Mouse (Mus musculus): ENCODE results near the gene Fabp6. TPM values are rescaled to one million over a fixed set of nuclear protein-coding genes. Genes with fewer than 3 reads are reported as not detected.

Fabp6 gene
- polyA plus RNA-seq, 1 experiment from 2014 or later: 0.27 TPM

DNA sequence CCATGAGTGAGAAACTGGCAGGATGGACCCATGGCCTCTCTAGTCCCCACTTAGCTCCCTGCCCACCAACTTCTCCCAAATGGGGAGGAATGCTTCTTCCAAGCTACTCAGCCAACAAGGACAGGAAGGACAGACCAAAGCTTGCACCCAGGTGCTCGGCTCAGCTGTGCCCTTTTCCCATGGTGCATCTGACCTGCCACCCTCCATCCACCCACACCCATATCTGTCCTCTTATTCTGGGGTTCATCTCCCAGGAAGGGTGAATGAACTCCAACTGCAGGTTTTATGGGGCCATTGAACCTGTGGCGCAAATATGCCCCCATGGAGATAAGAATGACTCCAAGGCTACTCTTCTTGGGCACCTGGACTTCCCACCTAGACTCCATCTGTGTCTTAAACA lies 2.9 kb upstream of the Fabp6 start:
- ChIA-PET POLR2A (interaction anchor here (0.6 kb wide), 1 partner anchor 90 kb away, joined by 4 read pairs; no protein-coding TSS in a partner anchor), CTCF (interaction anchor here (1.1 to 1.3 kb wide), 2 partner anchors 18 to 111 kb away, joined by 3 read pairs; no protein-coding TSS in a partner anchor)
- DNase-seq (ENCODE audit: low read depth, low spot score): no peak
- TF ChIP-seq CTCF (IDR thresholded peaks at IDR 0.05): no peak
- in situ Hi-C loops (cut with MboI; ENCODE audit: low pct_unique_long_range_greater_than_20kb): no loop called here
- no peaks in the 10 kb centered on the region for H3K27me3 ChIP-seq
- ATAC-seq: no peak

DNA sequence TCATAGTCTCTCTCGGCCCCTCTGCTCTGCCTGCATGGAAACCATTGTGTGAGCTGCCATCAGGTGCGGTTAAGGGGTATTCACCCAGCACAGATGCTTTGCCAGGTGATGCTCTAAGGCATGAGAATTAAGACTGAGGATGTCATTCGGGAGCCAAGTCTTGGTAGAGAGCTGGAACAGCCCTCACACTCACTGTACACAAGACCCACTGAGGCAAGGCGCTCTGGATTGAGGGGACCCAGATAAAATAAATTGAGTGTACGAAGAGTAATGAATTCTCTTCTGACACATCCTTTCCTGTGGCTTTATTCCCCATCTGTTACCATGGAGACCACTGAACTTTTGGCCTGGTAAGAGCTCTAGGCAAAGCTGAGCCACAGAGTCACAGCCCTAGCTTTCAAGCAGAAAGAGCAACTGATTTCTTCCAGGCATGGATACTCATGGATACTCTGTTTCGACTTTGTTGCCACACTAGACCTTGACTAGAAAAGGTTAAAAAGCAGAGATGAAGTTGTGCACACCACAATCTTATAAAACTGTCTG lies 11.7 kb downstream of the Fabp6 start:
- DNase-seq (ENCODE audit: low read depth, low spot score) (no peak), ATAC-seq (no peak)
- ChIA-PET CTCF (interaction anchor here (0.7 kb wide), 1 partner anchor 19 kb away, joined by 3 read pairs; no protein-coding TSS in a partner anchor), POLR2A (interaction anchor here (0.7 kb wide), 1 partner anchor 98 kb away, joined by 3 read pairs; no protein-coding TSS in a partner anchor)
- H3K27me3 ChIP-seq: no peaks in the 10 kb centered on the region
- in situ Hi-C loops (cut with MboI; ENCODE audit: low pct_unique_long_range_greater_than_20kb): loop anchor here (10.0 kb wide), 1 partner anchor 95 kb away; no protein-coding TSS in a partner anchor
- TF ChIP-seq CTCF (IDR thresholded peaks at IDR 0.05): no peak

DNA sequence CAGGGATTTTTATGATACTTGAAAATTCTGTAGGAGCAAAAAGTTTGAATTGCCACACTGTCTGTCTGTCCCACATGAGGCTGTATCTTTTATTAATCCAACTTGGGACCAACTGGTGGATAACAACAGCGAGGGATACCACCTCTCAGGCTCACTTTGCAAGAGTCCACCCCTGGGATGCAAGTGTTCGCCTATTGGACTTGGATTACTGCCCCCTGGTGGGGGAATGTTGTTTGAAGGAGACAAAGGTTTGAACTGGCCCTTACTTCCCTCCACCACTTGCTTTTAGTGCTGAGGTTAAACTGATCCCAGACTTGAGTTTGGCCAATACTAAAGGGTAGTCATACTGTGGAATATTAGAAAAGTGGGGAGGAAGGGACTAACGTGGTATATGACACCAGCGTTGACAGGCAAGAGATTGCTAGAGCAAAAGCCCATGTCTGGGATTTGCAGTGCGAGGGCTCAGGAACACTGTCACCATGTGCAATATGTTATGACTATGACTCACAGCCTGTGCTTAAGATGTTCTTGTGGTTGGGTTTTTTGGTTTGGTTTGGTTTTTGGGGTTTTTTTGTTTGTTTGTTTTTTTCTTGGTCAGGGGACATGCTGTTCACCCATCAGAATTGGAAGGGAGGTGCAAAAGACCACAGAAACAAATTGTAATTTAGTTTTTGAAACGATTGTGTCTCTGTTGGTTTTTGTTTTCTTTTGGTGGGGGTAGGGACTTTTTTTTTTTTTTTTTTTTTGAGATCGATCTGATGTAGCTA lies 14.8 kb downstream of the Fabp6 start, which contains the start of gene 4933415A04Rik:
Gene 4933415A04Rik (plus strand): TSS at position 717 of the 767 bp plus-strand sequence.
- H3K27me3 ChIP-seq: no peaks in the 10 kb centered on the region
- TF ChIP-seq CTCF (IDR thresholded peaks at IDR 0.05): peak; percentile 57
- DNase-seq (ENCODE audit: low read depth, low spot score): no peak
- no peak for ATAC-seq
- ChIA-PET POLR2A (interaction anchor here (0.6 kb wide), 1 partner anchor 47 kb away, joined by 3 read pairs; no protein-coding TSS in a partner anchor), CTCF (interaction anchor here (0.9 to 1.2 kb wide), 4 partner anchors 15 to 23 kb away, joined by 3 to 4 read pairs (median 3); no protein-coding TSS in a partner anchor)
- in situ Hi-C loops (cut with MboI; ENCODE audit: low pct_unique_long_range_greater_than_20kb): loop anchor here (10.0 kb wide), 1 partner anchor 92 kb away; no protein-coding TSS in a partner anchor

DNA sequence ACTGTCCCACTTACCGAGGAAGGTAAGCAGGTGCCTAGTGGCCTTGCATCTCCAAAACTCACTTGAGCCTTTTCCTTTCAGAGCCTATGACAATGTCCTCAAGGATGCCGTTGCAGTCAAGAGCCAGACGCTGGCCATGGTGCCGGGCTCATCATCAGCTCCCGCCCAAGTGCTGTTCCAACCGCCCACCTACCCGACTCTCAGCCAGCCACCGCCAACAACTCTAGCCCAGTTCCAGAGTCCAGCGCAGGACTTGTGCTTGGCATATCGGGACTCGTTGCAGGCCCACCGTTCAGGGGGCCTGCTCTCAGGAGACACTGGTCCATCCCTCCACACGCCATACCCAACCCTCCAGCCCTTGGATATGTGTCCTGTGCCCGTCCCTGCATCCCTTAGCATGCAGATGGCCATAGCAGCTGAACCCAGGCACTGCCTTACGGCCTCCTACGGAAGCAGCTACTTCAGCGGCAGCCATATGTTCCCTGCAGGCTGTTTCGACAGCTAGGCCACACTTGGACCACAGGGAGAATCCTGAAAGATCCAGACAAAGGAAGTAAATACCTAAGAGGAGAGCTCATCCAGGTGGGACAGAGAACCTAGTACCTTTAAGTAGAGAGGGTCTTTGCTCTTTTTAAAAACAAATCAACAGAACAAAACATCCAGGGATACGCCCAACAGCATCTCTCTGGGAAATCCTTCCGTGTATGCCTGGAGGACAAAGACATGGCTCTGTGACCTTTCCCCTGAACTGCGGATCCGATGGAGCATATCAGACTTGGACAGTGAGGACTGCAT lies 15.9 kb downstream of the Fabp6 start:
- ChIA-PET POLR2A (interaction anchor here (0.6 to 0.7 kb wide), 2 partner anchors 46 to 58 kb away, joined by 3 read pairs; no protein-coding TSS in a partner anchor), CTCF (interaction anchor here (1.1 to 1.7 kb wide), 3 partner anchors 14 to 19 kb away, joined by 3 to 5 read pairs (median 4); no protein-coding TSS in a partner anchor)
- in situ Hi-C loops (cut with MboI; ENCODE audit: low pct_unique_long_range_greater_than_20kb): loop anchor here (10.0 kb wide), 1 partner anchor 91 kb away; no protein-coding TSS in a partner anchor
- no peak for TF ChIP-seq CTCF (IDR thresholded peaks at IDR 0.05)
- no peaks in the 10 kb centered on the region for H3K27me3 ChIP-seq
- ATAC-seq: no peak
- no peak for DNase-seq (ENCODE audit: low read depth, low spot score)

DNA sequence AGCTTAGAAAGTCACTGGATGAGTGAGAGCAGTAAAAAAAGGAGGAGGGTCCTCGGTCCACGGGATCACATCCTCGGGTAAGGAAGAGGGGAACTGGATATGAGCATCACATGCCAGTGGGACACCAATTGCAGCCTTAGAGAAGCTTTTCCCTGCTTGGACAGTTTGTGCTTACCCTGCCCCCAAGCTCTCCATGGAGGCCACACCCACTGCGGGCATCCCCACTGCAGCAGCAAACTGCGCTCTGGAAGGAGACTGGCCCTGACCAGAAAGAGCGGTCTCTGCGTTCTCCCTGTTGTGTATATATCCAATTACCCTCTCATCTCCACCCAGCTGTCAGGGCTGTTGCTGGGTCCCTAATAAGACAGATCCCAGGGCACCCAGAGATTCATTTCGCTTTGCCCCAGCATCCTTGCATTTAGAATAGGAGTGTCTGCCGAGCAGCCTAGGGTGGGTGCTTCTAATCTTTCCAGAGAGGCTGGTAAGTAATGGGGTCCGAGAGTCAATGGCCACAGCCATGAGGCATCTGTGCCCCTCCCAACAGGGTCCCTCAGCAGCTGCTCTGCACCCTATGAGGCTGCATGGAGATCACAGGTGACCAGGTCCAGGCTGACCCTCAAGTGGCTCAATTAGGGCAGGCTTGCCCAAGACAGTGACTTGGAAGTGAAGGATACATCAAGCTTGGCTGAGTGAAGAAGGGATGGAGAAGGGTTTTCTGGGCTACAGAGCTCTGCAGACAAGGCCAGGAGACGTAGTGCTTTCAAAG lies 23.4 kb downstream of the Fabp6 start:
- TF ChIP-seq CTCF (IDR thresholded peaks at IDR 0.05): no peak
- no peak for ATAC-seq
- no peak for DNase-seq (ENCODE audit: low read depth, low spot score)
- POLR2A ChIA-PET: no interaction called here
- in situ Hi-C loops (cut with MboI; ENCODE audit: low pct_unique_long_range_greater_than_20kb): no loop called here
- no peaks in the 10 kb centered on the region for H3K27me3 ChIP-seq
- CTCF ChIA-PET: no interaction called here

DNA sequence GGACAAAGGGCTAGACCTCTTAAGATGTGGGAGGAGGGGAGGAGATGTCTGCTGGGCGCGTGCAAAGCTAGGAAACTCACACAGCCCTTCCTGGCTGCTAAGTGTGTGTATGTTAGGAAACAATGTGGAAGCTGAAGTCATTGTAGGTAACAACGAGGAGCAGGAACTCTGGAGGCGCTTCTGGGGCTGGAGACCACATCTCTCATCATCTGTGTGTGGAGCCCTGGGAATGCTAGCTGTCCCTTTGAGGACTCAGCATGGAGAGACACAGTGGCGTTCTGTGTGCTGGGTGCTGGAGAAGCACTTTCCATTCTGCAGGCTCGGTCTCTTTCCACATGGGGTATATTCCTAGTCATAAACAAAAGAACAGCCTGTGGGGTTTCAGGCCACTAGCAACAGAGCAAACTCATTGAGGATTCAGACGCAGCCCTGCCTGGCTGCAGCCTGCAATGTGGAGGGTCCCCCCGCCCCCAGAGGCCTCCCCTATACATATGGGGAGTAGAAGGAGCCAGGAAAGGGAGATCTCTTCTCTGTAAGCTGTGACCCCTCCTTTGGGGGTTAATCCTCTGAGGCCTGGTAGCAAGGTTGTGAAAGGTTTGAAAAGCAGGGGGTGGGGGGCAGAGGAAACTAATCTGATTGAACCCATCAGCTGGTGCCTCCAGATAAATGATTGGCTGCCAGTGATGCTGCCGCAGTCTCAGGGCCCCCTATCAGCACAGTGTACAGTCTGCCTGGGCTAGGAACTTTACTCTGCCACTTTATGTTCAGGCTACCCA lies 25.8 kb downstream of the Fabp6 start:
- TF ChIP-seq CTCF (IDR thresholded peaks at IDR 0.05): no peak
- CTCF ChIA-PET: no interaction called here
- no peaks in the 10 kb centered on the region for H3K27me3 ChIP-seq
- ATAC-seq (no peak), DNase-seq (ENCODE audit: low read depth, low spot score) (no peak)
- POLR2A ChIA-PET: no interaction called here
- in situ Hi-C loops (cut with MboI; ENCODE audit: low pct_unique_long_range_greater_than_20kb): no loop called here

DNA sequence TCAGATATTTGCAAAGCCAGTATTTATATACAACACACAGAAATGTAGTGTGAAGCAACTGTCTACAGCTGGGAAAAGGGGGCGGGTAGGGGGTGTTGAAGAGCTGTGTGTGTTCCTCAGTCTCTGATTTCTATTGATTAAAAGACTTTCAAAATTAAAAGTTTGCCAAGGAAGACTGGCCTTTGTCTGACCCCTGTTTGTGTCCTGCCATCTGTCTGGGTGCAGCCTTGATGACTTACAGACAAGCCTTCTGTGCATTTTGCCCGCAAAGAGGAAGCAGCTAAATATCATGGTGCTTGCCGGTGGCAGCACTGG lies 26.3 kb downstream of the Fabp6 start:
- in situ Hi-C loops (cut with MboI; ENCODE audit: low pct_unique_long_range_greater_than_20kb): no loop called here
- CTCF ChIA-PET: no interaction called here
- POLR2A ChIA-PET: no interaction called here
- ATAC-seq (no peak), DNase-seq (ENCODE audit: low read depth, low spot score) (no peak)
- TF ChIP-seq CTCF (IDR thresholded peaks at IDR 0.05): no peak
- no peaks in the 10 kb centered on the region for H3K27me3 ChIP-seq

DNA sequence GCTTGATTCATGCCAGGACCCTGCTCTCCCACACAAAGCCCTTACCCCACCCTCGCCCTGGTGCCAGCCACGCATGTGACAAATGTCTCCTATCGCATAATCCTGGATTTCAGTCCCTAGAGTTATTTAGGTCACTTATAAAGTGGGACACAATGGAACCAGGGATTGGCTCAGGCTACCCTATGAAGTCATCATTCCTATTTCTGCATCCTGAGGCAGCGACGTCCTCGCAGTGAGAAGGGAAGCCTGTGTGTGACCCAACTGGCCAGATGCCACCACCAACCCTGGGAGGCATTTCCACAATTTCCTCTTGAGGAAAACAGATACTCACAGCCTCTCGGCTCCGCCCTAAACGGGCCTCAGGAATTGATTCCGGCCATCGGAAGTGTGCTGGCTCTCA lies 31.7 kb downstream of the Fabp6 start:
- CTCF ChIA-PET: interaction anchor here (2.1 kb wide), 1 partner anchor 15 kb away, joined by 5 read pairs; no protein-coding TSS in a partner anchor
- in situ Hi-C loops (cut with MboI; ENCODE audit: low pct_unique_long_range_greater_than_20kb): no loop called here
- ATAC-seq (no peak), DNase-seq (ENCODE audit: low read depth, low spot score) (no peak)
- H3K27me3 ChIP-seq: no peaks in the 10 kb centered on the region
- POLR2A ChIA-PET: no interaction called here
- no peak for TF ChIP-seq CTCF (IDR thresholded peaks at IDR 0.05)

DNA sequence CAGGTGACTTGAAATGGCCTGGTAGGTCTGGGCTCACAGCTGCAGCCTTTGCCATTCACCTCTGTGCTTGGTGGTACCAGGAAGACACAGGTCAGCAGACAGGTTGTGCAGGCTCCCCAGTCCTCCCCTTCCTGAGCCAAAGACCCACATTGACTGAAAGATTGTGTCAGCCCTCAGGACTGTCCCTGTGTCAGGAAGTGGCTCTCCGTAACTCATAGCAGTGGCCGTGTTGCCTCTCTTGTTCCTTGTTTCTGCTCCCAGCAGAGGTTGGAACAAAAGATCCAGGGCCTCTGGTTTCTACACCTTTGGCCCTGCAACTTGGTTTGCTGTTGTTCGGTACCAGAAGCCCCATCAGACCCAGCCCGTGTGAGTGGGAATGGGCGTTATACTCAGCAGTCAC lies 32.2 kb downstream of the Fabp6 start:
- no peak for TF ChIP-seq CTCF (IDR thresholded peaks at IDR 0.05)
- DNase-seq (ENCODE audit: low read depth, low spot score) (no peak), ATAC-seq (no peak)
- ChIA-PET POLR2A (interaction anchor here (0.7 kb wide), 1 partner anchor 39 kb away, joined by 4 read pairs; no protein-coding TSS in a partner anchor), CTCF (interaction anchor here (1.0 to 1.7 kb wide), 4 partner anchors 13 to 75 kb away, joined by 3 to 5 read pairs (median 3); no protein-coding TSS in a partner anchor)
- no peaks in the 10 kb centered on the region for H3K27me3 ChIP-seq
- in situ Hi-C loops (cut with MboI; ENCODE audit: low pct_unique_long_range_greater_than_20kb): no loop called here

Measured in Patski (cell line).